Mouse (Mus musculus) heart, adult 11 months (tissue): Measurements from ENCODE around the gene Hdac1.
"Not testable (repeated sequence)": the region's sequence is repeated elsewhere in the genome, so short reads cannot be mapped to it uniquely, and the experiment has no call there.

ENCODE experiments used
- DNase-seq: peaks from one replicate; pipeline ENCODE4 v3.0.0; 2022

The Hdac1 gene

GRCm38 (mm10) chr4:129557256-129557808 is 14.8 kb upstream of the Hdac1 start:
- no peak for DNase-seq

GRCm38 (mm10) chr4:129556532-129557223 is 14.2 kb upstream of the Hdac1 start:
- peak; percentile 99 for DNase-seq

DNA sequence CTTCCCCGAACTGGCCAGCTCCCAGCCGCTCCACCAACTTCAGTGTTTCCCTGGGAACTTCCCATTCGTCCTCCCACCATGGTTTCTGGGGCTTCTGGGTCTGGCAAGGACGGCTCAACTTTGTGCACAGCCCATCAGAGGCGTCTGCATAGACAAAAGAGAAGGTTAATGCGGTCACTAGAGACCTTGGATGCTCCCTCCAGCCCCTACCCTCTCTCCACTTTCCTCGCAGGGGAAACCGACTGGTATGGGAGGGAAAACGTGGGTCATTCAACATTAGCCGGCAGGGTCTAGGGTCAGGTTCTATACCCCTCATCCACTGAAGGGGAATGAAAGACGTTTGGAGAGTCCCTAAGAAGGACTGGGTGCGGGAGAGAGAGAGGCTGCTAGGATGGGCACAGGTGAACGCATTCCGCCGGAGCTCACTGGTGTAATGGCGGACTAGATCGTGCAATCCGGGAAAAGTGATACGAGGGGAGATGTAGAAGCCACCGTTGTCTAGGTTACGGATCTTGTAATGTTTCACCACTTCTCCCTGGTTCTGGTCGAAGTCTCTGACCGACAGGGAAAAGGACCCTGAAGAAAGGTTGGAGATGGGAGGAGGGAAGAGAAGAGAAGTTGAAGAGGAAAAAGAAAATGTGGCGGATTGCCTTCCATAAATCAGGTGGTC is 13.5 kb upstream of the Hdac1 start:
- peak; percentile 92 for DNase-seq

DNA sequence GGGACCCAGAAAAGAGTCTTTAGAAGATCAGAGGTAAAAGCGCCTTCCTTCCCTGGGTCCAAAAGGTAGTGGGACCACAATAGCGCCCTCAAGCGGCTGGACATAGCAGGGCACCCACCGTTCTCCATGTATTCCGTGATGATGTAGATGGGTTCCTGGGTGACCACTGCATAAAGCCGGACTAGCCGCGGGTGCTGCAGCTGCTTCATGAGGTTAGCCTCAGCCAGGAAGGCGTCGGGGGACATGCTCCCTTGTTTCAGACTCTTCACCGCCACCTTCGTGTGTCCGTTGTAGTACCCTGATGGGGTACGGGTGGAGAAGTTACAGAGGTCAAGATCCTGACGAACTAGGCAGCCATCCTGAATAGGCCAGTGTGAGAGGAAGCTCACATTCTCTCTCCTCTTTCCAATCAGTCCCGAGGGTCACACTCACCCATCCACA is 12.9 kb upstream of the Hdac1 start:
- DNase-seq, result peak; percentile 92

DNA sequence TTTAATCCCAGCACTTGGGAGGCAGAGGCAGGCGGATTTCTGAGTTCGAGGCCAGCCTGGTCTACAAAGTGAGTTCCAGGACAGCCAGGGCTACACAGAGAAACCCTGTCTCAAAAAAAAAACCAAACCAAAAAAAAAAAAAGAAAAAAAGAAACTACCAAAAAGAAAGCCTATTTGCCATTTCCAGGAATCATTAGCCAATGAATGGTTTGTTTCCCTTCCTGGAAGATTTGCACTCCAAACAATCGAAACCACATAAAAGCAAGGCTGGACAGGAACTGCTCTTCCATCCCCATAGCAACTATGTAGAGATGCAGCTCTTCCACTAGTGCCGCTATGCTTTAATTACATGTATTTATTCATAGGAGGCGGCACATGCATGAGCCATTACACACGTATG is 12.0 kb upstream of the Hdac1 start:
- not testable (repeated sequence) for DNase-seq

- no peak for DNase-seq
Measured at GRCm38 (mm10) chr4:129550295-129550694, 7.8 kb upstream of the Hdac1 start.

- DNase-seq, result no peak
Measured at GRCm38 (mm10) chr4:129549306-129549705, 6.8 kb upstream of the Hdac1 start.

GRCm38 (mm10) chr4:129547631-129548030 is 5.1 kb upstream of the Hdac1 start:
- DNase-seq, result not testable (repeated sequence)

GRCm38 (mm10) chr4:129544106-129544505 is 1.6 kb upstream of the Hdac1 start:
- DNase-seq, result no peak

- peak; percentile 92 for DNase-seq
Measured at GRCm38 (mm10) chr4:129541868-129542591, 483 bp downstream of the Hdac1 start.

DNA sequence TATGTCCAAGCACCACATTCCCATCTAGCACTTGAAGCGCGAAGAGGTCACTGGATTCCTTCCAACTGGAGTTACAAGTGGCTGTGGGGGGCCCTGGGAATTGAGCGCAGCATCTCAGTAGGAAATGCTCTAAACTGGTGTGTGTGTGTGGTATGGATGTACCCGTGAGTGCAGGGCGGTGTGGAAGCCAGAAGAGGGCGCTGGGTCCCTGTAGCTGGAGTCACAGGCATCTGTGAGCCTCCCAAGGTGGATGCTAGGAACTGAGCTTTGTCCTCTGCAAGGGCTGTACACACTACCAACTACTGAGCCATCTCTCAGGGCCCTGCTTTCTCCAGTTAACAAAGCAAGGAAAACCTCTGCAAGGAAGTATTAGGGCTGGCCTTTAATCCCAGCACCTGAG is 2.5 kb downstream of the Hdac1 start:
- DNase-seq, result no peak

DNA sequence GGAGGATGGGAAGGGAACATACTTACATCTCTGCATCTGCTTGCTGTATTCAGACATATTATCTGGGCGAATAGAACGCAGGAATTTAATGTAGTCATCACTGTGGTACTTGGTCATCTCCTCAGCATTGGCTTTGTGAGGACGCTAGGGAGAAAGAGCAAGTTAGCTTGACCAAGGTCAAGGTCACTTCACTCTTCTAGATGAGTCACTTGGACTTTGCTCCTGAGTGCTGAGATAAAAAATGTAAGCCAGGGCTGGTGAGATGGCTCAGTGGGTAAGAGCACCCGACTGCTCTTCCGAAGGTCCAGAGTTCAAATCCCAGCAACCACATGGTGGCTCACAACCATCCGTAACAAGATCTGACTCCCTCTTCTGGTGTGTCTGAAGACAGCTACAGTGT is 13.6 kb downstream of the Hdac1 start:
- DNase-seq, result not testable (repeated sequence)

GRCm38 (mm10) chr4:129525889-129526288 is 16.6 kb downstream of the Hdac1 start:
- no peak for DNase-seq

DNA sequence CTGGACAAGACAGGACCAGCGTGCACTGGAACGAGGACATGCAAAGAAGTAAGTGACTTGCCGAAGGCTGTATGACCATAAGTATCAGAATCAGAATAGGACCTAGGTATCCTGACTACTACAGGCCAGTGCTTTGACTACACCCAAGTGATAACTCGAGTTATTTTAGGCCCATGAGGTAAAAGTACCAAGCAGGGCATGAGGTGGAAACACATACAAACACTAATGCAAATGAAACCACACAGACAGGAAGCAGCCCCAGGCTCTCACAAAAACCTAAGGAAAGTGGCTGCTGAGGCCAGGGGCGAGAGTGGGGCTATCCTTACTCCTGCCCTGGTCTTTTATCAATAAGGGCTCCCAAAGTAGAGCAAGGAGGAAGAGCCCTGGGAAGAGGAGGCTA is 17.2 kb downstream of the Hdac1 start:
- DNase-seq, result no peak

- no peak for DNase-seq
Measured at GRCm38 (mm10) chr4:129518519-129518918, 24.0 kb downstream of the Hdac1 start.

GRCm38 (mm10) chr4:129516925-129517324 is 25.6 kb downstream of the Hdac1 start:
- no peak for DNase-seq

DNA sequence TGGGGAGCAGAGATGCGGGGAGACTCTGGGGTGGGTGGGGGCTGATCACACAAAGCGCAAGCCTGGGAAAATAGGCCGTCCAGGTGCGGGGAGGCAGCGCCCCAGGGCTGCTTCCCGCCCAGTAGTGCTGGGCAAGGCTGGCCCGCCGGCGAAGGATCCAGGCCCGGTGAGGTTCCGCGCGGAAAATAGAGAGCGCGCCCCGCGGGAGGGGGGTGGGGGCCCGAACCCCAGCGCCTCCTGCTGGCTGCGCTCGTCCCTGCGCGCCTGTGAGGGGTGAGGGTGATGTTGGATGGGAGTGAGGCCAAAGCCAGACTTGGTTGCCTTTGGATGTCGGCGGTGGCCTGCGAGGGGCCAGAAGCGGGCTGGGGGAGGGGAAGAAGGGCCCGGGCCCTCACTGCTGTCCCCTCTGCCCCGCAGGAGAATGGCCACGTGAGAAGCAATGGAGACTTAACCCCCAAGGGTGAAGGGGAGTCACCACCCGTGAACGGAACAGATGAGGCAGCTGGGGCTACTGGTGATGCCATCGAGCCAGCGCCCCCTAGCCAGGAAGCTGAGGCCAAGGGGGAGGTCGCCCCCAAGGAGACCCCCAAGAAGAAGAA is 28.1 kb downstream of the Hdac1 start:
- DNase-seq, result peak; percentile 97

DNA sequence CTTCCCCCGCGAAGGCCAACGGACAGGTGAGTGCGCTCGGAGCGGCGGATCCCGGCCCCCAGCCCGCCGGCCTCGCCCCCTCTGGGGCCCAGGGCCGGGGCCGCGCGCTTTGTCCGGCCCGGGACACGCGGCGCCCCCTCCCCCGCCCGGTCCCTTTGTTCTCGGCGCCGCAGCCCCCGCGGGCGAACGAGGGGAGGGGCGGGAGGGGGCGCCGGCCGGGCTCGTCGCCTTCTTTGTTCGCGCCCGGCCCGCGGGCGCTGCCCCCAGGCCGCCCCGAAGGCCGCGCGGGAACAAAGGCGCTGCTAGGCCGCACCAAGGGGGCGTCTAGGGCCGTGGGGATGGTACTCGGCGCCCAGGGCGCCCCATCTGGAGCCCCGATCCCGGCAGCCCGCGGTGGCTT is 28.6 kb downstream of the Hdac1 start:
- no peak for DNase-seq

- DNase-seq, result peak; percentile 99
Measured at GRCm38 (mm10) chr4:129513086-129513767, 29.3 kb downstream of the Hdac1 start, which contains the start of gene Marcksl1. Gene Marcksl1 (plus strand): TSS chr4:129513581.

- peak; percentile 87 for DNase-seq
Measured at GRCm38 (mm10) chr4:129511413-129512096, 31.0 kb downstream of the Hdac1 start.

DNA sequence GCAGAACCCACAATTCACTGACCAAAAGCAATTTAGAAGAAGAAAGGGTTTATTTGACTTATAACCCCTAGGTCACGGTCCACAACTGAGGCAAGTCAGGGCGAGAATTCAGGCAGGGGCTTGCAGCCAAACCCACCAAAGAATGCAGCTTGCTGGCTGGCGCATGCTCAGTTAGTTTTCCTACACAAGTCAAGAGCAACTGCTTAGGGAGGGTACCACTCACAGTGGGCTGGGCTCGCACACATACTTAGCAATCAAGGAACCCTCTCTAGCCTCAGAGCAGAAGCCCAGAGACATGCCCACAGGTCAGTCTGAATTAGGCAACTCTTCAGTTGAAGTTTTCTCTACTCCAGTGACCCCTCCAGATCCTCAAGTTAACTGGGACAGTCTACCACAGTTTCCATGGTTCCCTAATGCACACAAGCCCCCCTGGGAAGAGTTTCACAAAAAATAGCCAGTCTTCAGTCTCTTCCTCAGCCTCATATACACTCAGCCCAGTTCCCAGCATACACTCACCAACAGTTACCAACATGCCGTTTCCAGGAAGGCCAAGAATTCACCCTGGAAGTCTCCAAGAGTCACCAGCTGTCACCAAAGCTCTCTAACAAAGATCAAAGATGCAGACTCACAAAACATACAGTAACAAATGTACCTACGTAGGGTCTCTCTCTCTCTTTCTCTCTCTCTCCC is 31.6 kb downstream of the Hdac1 start:
- DNase-seq, result no peak
